Mouse (Mus musculus) Patski (cell line): ENCODE measurements at regions not wholly inside any gene's neighbourhood (a gene's known extent, or its start where the extent isn't known, plus 50 kb on each side); places are given as distances from the start of the nearest gene placed in this dataset.
A peak's percentile ranks its signal among the peaks of the same experiment; 100 is the strongest.

Experiments used
- ATAC-seq: fragments of 100-300 bp; one replicate; pipeline ENCODE4 v1.8.0; 2021
- CTCF ChIA-PET: fragments of 350-600 bp; sonication (Branson Sonifier 250); formaldehyde crosslinking; loops from one replicate; lab custom pipeline; 2022; ENCODE audit warnings: inconsistent platforms; lab: Charles Lee
- POLR2A ChIA-PET: fragments of 350-600 bp; sonication (Branson Sonifier 250); formaldehyde crosslinking; loops from one replicate; lab custom pipeline; 2022; ENCODE audit warnings: antibody characterized with exemption, inconsistent platforms; lab: Charles Lee
- DNase-seq: peaks from one replicate; pipeline ENCODE4 v3.0.0-alpha.2; 2011; ENCODE audit warnings: low read depth, low spot score
- H3K27me3 ChIP-seq: fragments of 371-371 bp; one replicate; pipeline ENCODE4 v1.5.1; 2021
- CTCF ChIP-seq: fragments of 100-300 bp; IDR thresholded peaks from one replicate; pipeline ENCODE4 v1.5.1; 2021
- in situ Hi-C: fragments of 300-500 bp; cut with MboI; formaldehyde crosslinking; loops from 3 replicates; pipeline ENCODE4 v1.11.1; 2018; ENCODE audit warnings: low pct_unique_long_range_greater_than_20kb, mixed read lengths

GRCm38 (mm10) chr5:99165807-99166360 is 128.7 kb upstream of the Prkg2 start:
- TF ChIP-seq CTCF, result no peak
- peaks cover 5% of the 10 kb centered on the region for H3K27me3 ChIP-seq
- CTCF ChIA-PET, result no interaction called here
- no peak for ATAC-seq
- no peak for DNase-seq
- in situ Hi-C loops, result no loop called here
- POLR2A ChIA-PET, result interaction anchor here (0.6 kb wide), 1 partner anchor 1027 kb away, joined by 3 read pairs; no protein-coding TSS in a partner anchor

- in situ Hi-C loops, result loop anchor here (10.0 kb wide), 1 partner anchor 263 kb away; no protein-coding TSS in a partner anchor
- TF ChIP-seq CTCF, result peak; percentile 78
- DNase-seq, result peak; percentile 6
- H3K27me3 ChIP-seq, result peaks cover 10% of the 10 kb centered on the region
- ChIA-PET CTCF (interaction anchor here (0.7 to 3.6 kb wide), 15 partner anchors 10 to 810 kb away, joined by 3 to 17 read pairs (median 4); no protein-coding TSS in a partner anchor), POLR2A (interaction anchor here (0.6 kb wide), 1 partner anchor 381 kb away, joined by 3 read pairs; no protein-coding TSS in a partner anchor)
- no peak for ATAC-seq
These were observed 120.8 kb upstream of the Prkg2 start for GRCm38 (mm10) chr5:99157973-99158372.

- CTCF ChIA-PET, result interaction anchor here (1.3 to 1.5 kb wide), 2 partner anchors 11 to 235 kb away, joined by 3 read pairs; no protein-coding TSS in a partner anchor
- ATAC-seq (no peak), DNase-seq (no peak)
- TF ChIP-seq CTCF, result no peak
- in situ Hi-C loops, result loop anchor here (5.0 to 10.0 kb wide), 2 partner anchors 259 to 806 kb away; no protein-coding TSS in a partner anchor
- POLR2A ChIA-PET, result no interaction called here
- H3K27me3 ChIP-seq, result no peaks in the 10 kb centered on the region
These were observed 116.2 kb upstream of the Prkg2 start for GRCm38 (mm10) chr5:99153269-99153850.

GRCm38 (mm10) chr5:99152299-99152698 is 115.1 kb upstream of the Prkg2 start:
- DNase-seq, result no peak
- in situ Hi-C loops, result loop anchor here (5.0 to 10.0 kb wide), 2 partner anchors 257 to 805 kb away; no protein-coding TSS in a partner anchor
- no peaks in the 10 kb centered on the region for H3K27me3 ChIP-seq
- ChIA-PET CTCF (interaction anchor here (1.7 kb wide), 1 partner anchor 250 kb away, joined by 8 read pairs; no protein-coding TSS in a partner anchor), POLR2A (no interaction called here)
- TF ChIP-seq CTCF, result no peak
- ATAC-seq, result no peak

GRCm38 (mm10) chr5:99149904-99150303 is 112.8 kb upstream of the Prkg2 start:
- no peak for DNase-seq
- in situ Hi-C loops, result loop anchor here (5.0 to 10.0 kb wide), 2 partner anchors 255 to 803 kb away; no protein-coding TSS in a partner anchor
- no peaks in the 10 kb centered on the region for H3K27me3 ChIP-seq
- TF ChIP-seq CTCF, result no peak
- peak; percentile 83 for ATAC-seq
- POLR2A ChIA-PET, result interaction anchor here (0.6 kb wide), 1 partner anchor 781 kb away, joined by 3 read pairs; no protein-coding TSS in a partner anchor
- CTCF ChIA-PET, result interaction anchor here (1.2 to 1.8 kb wide), 2 partner anchors 248 to 804 kb away, joined by 3 to 4 read pairs; no protein-coding TSS in a partner anchor

- ChIA-PET POLR2A (no interaction called here), CTCF (interaction anchor here (1.2 to 1.5 kb wide), 3 partner anchors 9 to 25 kb away, joined by 3 to 4 read pairs (median 3); no protein-coding TSS in a partner anchor)
- in situ Hi-C loops, result no loop called here
- ATAC-seq, result no peak
- TF ChIP-seq CTCF, result peak; percentile 10
- no peak for DNase-seq
- H3K27me3 ChIP-seq, result no peaks in the 10 kb centered on the region
These were observed 95.5 kb upstream of the Prkg2 start for GRCm38 (mm10) chr5:99132670-99133069.

GRCm38 (mm10) chr5:99128628-99129027 is 91.5 kb upstream of the Prkg2 start:
- ChIA-PET CTCF (no interaction called here), POLR2A (interaction anchor here (0.5 kb wide), 1 partner anchor 183 kb away, joined by 3 read pairs; no protein-coding TSS in a partner anchor)
- no peak for ATAC-seq
- no peak for TF ChIP-seq CTCF
- H3K27me3 ChIP-seq, result no peaks in the 10 kb centered on the region
- in situ Hi-C loops, result no loop called here
- DNase-seq, result no peak

- no peaks in the 10 kb centered on the region for H3K27me3 ChIP-seq
- ChIA-PET CTCF (no interaction called here), POLR2A (no interaction called here)
- in situ Hi-C loops, result no loop called here
- ATAC-seq (no peak), DNase-seq (no peak)
- no peak for TF ChIP-seq CTCF
These were observed 88.3 kb upstream of the Prkg2 start for GRCm38 (mm10) chr5:99125418-99125817.

GRCm38 (mm10) chr5:99111755-99112154 is 74.6 kb upstream of the Prkg2 start:
- in situ Hi-C loops, result no loop called here
- ChIA-PET CTCF (interaction anchor here (2.0 kb wide), 1 partner anchor 20 kb away, joined by 4 read pairs; no protein-coding TSS in a partner anchor), POLR2A (no interaction called here)
- no peak for TF ChIP-seq CTCF
- no peak for ATAC-seq
- no peak for DNase-seq
- H3K27me3 ChIP-seq, result no peaks in the 10 kb centered on the region

GRCm38 (mm10) chr5:99111235-99111634 is 74.1 kb upstream of the Prkg2 start:
- in situ Hi-C loops, result no loop called here
- ChIA-PET POLR2A (no interaction called here), CTCF (interaction anchor here (1.7 to 2.0 kb wide), 2 partner anchors 11 to 21 kb away, joined by 4 to 5 read pairs; no protein-coding TSS in a partner anchor)
- ATAC-seq (no peak), DNase-seq (no peak)
- no peak for TF ChIP-seq CTCF
- H3K27me3 ChIP-seq, result no peaks in the 10 kb centered on the region

- H3K27me3 ChIP-seq, result peaks cover under 1% of the 10 kb centered on the region
- no peak for TF ChIP-seq CTCF
- ATAC-seq (no peak), DNase-seq (no peak)
- ChIA-PET POLR2A (no interaction called here), CTCF (interaction anchor here (1.6 kb wide), 1 partner anchor 11 kb away, joined by 5 read pairs; no protein-coding TSS in a partner anchor)
- in situ Hi-C loops, result no loop called here
These were observed 62.6 kb upstream of the Prkg2 start for GRCm38 (mm10) chr5:99099727-99100116.
